Mouse (Mus musculus): ENCODE measurements around the gene Timp4. TPM values are rescaled to one million over a fixed set of nuclear protein-coding genes. Genes with fewer than 3 reads are reported as not detected.

Timp4 gene
- total RNA-seq, 1 experiment from 2014 or later: 24.6 TPM

Other genes with a start within 250 kb of the Timp4 start
- gene Tamm41, start 214.3 kb downstream of the Timp4 start, total RNA-seq (2021): 23.2 and 27.1 TPM in 2 replicates
- gene Syn2, start 117.3 kb downstream of the Timp4 start, total RNA-seq (2021): 18.9 and 32.4 TPM in 2 replicates
- not detected in 2 replicates for gene Gm17482, start 24.9 kb downstream of the Timp4 start, total RNA-seq (2021)
- 129 and 133 TPM in 2 replicates for gene Pparg, start 108.7 kb upstream of the Timp4 start, total RNA-seq (2021)

All from adrenal gland, postnatal 14 days (tissue).